Mouse (Mus musculus): ENCODE data around the gene Trio. TPM values are rescaled to one million over a fixed set of nuclear protein-coding genes. Genes with fewer than 3 reads are reported as not detected.

Trio gene
- polyA plus RNA-seq, 1 experiment: 24.7 TPM

GRCm38 (mm10) chr15:27821651-27822364, 203.8 kb downstream of the Trio start:
- Histone ChIP-seq H3K4me1 (ENCODE audit: control insufficient read depth, insufficient read depth, low read length) (peaks cover 1% of the 10 kb centered on the region), H3K4me3 (replicated peaks; ENCODE audit: control insufficient read depth, low read depth, low read length) (no peak overlapping the region), H3K27ac (ENCODE audit: control insufficient read depth, insufficient read depth, low read depth, low read length, poor library complexity) (no peak overlapping the region)
- WGBS: 88% methylated on average over 11 of the region's 11 CpGs
- TF ChIP-seq CTCF (IDR thresholded peaks at IDR 0.05; ENCODE audit: control insufficient read depth, insufficient read depth, low read length) (no peak), POLR2A (IDR thresholded peaks at IDR 0.05; ENCODE audit: borderline replicate concordance, control insufficient read depth, low read depth, low read length) (no peak)

DNA sequence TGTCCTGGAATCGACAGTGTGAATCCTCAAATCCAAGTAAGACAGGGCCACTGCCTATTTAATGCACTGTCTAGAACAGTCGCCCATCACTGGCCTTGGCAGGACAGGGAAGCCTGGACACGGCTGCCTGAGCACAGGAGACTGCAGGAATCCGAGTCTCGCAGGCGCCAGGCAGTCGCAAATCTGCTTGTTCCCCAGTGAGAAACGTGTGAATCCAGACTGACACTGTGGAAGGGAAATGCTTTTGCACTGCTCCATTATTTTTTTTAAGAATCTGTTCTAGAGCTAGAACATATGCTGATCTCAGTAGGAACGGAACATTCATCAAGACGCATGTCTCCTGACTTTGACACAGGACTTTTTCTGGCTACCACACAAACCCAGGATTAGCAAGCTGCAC, 208.6 kb downstream of the Trio start:
- TF ChIP-seq POLR2A (IDR thresholded peaks at IDR 0.05; ENCODE audit: borderline replicate concordance, control insufficient read depth, low read depth, low read length) (no peak), CTCF (IDR thresholded peaks at IDR 0.05; ENCODE audit: control insufficient read depth, insufficient read depth, low read length) (no peak)
- Histone ChIP-seq H3K4me1 (ENCODE audit: control insufficient read depth, insufficient read depth, low read length) (no peaks in the 10 kb centered on the region; the same call in 1 of the 2 replicates), H3K4me3 (replicated peaks; ENCODE audit: control insufficient read depth, low read depth, low read length) (no peak overlapping the region), H3K27ac (ENCODE audit: control insufficient read depth, insufficient read depth, low read depth, low read length, poor library complexity) (no peak overlapping the region)
- 85% methylated on average over 10 of the region's 10 CpGs for WGBS

DNA sequence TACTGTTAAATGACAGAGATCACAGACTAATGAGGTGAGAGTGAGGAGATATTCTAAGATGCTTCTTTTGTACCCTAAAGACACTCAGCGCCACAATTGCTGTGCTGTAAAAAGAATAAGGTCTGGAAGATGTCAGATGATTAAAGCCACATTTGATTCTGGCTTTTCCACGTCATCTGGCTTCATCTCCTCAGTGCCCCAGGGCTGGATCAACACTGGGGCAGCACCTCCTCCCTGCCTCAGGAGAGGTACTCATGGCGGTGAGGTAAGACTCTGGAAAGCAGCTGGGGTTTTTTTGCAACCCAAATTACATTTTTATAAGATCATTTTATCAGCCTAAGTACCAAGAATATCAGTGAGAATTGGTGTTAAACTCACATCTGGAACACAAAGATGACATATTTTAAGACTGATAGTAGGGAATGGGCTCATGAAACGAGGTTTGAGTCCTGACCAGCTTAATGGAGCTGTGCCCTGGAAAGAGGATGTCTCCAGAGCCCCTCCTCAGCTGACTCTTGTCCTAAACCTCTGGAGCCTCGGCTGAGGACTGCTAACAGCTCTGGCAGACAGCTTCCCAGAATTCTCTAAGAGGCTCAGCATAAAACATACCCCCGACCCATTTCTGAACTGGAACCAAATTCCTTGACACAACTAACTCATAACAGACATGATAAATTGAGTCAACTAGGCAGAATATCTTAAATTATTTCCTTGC, 210.8 kb downstream of the Trio start:
- Histone ChIP-seq H3K4me1 (ENCODE audit: control insufficient read depth, insufficient read depth, low read length) (no peaks in the 10 kb centered on the region; the same call in 1 of the 2 replicates), H3K4me3 (replicated peaks; ENCODE audit: control insufficient read depth, low read depth, low read length) (no peak overlapping the region), H3K27ac (ENCODE audit: control insufficient read depth, insufficient read depth, low read depth, low read length, poor library complexity) (no peak overlapping the region)
- TF ChIP-seq POLR2A (IDR thresholded peaks at IDR 0.05; ENCODE audit: borderline replicate concordance, control insufficient read depth, low read depth, low read length): no peak
- TF ChIP-seq CTCF (IDR thresholded peaks at IDR 0.05; ENCODE audit: control insufficient read depth, insufficient read depth, low read length): no peak
- 78% methylated on average over 6 of the region's 6 CpGs for WGBS

DNA sequence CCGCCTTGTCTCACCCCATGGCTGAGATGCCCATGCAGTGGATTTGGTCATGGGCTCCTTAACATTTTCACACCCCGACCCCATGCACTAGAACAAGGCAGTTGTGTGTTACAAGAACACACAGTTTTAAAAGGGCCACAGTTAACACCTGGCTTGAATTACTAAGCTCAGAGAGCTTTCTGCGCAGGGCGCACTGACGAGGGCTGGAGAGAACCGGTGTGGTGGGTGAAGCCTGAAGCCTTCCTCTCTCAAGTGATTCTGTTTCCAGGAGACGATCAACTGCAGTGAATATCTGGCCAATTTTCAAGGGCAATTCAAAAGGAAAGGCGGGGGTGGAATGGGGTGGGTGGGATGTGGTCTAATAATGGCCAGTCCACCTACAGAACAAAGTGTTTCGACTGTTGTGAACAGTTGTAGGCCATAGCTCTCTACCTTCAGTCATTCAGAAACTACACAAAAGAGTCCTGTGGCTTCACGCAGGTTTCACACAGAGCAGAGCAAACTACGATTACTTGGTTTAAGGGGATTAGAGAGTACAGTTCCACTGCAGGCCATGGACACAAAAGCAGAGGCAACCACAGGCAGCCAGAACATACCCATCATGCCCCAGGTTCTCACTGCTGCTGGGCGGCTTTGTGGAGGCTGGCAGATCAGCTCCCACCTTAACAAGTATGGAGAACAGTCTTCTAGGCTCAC, 214.7 kb downstream of the Trio start:
- Histone ChIP-seq H3K4me1 (ENCODE audit: control insufficient read depth, insufficient read depth, low read length) (no peaks in the 10 kb centered on the region), H3K27ac (ENCODE audit: control insufficient read depth, insufficient read depth, low read depth, low read length, poor library complexity) (no peak overlapping the region), H3K4me3 (replicated peaks; ENCODE audit: control insufficient read depth, low read depth, low read length) (no peak overlapping the region)
- TF ChIP-seq POLR2A (IDR thresholded peaks at IDR 0.05; ENCODE audit: borderline replicate concordance, control insufficient read depth, low read depth, low read length) (no peak), CTCF (IDR thresholded peaks at IDR 0.05; ENCODE audit: control insufficient read depth, insufficient read depth, low read length) (no peak)
- 87% methylated on average over 12 of the region's 12 CpGs for WGBS

DNA sequence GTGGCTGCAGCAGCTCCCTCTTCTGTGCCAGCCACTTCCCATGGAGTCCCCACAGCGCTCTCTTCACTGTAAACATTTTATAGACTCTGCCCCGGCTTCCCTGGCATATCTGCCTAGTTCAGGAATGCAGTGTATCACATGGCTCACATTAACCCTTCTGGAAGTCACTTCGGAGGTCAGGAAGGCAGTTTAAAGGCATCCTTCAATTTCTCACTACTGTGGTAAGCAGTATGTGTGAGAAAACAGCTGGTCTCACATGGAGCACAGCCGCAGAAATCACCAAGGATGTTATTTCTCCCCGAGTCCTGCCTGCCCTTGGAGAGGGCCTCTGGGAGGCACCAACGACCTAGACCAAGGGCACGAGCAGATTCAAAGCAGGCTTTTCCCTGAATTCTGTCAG, 215.4 kb downstream of the Trio start:
- H3K4me1 ChIP-seq (ENCODE audit: control insufficient read depth, insufficient read depth, low read length): no peaks in the 10 kb centered on the region
- TF ChIP-seq CTCF (IDR thresholded peaks at IDR 0.05; ENCODE audit: control insufficient read depth, insufficient read depth, low read length) (no peak), POLR2A (IDR thresholded peaks at IDR 0.05; ENCODE audit: borderline replicate concordance, control insufficient read depth, low read depth, low read length) (no peak)
- no peak overlapping the region for H3K27ac ChIP-seq (ENCODE audit: control insufficient read depth, insufficient read depth, low read depth, low read length, poor library complexity)
- 82% methylated on average over 7 of the region's 7 CpGs for WGBS
- H3K4me3 ChIP-seq (replicated peaks; ENCODE audit: control insufficient read depth, low read depth, low read length): no peak overlapping the region

DNA sequence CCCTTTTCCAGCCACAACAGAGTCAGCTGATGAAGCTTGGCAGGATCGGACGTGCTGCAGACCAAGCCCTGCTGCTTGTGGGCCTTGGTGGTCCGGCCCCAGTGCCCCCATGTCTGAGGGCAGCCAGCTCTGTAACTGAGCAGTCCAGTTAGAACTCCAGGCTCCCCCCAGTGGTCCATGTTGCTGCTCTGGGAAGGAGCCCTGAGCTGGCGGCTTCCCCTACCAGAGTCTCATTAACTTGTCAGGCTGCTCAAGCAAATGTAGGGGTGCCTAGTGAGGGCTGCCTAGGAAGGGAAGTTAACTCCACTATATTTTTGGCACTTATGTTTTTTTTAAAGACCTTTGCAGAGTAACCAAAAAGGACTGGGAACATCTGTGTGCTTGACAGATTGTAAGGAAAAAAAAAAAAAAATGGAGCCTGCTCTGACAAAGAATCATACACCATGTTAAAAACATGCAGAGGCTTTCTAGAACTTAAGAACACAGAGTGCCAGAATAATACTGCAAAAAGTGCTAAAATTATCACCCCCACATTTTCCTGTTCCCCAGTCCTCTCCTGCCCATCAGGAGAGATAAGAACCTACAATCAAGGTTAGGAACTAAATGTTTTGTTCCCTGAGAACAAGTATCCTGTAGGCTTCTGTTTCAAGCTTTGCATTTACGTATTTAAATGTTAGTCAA, 216.9 kb downstream of the Trio start:
- H3K4me3 ChIP-seq (replicated peaks; ENCODE audit: control insufficient read depth, low read depth, low read length): no peak overlapping the region
- H3K4me1 ChIP-seq (ENCODE audit: control insufficient read depth, insufficient read depth, low read length): no peaks in the 10 kb centered on the region
- TF ChIP-seq POLR2A (IDR thresholded peaks at IDR 0.05; ENCODE audit: borderline replicate concordance, control insufficient read depth, low read depth, low read length) (no peak), CTCF (IDR thresholded peaks at IDR 0.05; ENCODE audit: control insufficient read depth, insufficient read depth, low read length) (no peak)
- 70% methylated on average over 5 of the region's 5 CpGs for WGBS
- no peak overlapping the region for H3K27ac ChIP-seq (ENCODE audit: control insufficient read depth, insufficient read depth, low read depth, low read length, poor library complexity)

DNA sequence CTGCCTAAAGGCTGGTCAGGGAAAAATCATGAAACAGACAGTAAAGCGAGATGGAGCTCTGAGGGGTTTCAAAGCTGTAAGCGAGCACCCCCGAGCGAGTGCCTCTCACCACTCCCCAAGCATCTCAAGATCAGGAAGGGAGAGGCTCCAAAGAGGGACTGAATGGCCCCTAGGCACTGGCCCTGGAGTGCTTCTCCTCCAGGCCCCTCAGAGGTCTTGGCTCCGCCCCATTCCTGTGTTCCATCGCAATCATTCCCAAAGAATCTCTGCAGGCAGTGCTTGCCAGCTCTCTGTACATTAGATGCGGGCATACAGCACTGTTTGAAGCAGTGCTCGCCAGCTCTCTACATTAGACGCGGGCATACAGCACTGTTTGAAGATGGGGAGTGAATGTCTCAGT, 219.4 kb downstream of the Trio start:
- WGBS: 90% methylated on average over 10 of the region's 10 CpGs
- TF ChIP-seq POLR2A (IDR thresholded peaks at IDR 0.05; ENCODE audit: borderline replicate concordance, control insufficient read depth, low read depth, low read length) (no peak), CTCF (IDR thresholded peaks at IDR 0.05; ENCODE audit: control insufficient read depth, insufficient read depth, low read length) (no peak)
- Histone ChIP-seq H3K4me1 (ENCODE audit: control insufficient read depth, insufficient read depth, low read length) (no peaks in the 10 kb centered on the region), H3K4me3 (replicated peaks; ENCODE audit: control insufficient read depth, low read depth, low read length) (no peak overlapping the region), H3K27ac (ENCODE audit: control insufficient read depth, insufficient read depth, low read depth, low read length, poor library complexity) (no peak overlapping the region)

DNA sequence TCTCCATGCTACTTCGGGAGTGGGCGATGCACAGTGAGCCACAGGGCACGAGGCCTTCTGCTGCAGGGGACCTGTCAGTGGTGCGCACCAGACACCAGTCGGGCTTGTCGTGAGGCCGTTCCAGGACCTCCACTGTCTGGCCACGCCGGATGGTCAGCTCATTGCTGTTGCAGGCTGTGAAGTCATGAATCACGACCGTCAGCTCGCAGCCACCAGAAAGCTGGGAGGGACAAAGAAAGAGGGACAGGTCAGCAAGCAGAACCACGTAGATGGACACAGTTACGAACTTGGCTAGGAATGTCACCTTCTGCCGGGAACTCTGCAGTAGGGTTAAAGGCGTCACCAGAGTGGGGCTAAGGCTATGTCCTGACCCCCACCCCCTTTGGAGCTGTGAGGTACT, 220.0 kb downstream of the Trio start:
- WGBS: 88% methylated on average over 16 of the region's 16 CpGs
- H3K4me1 ChIP-seq (ENCODE audit: control insufficient read depth, insufficient read depth, low read length): no peaks in the 10 kb centered on the region
- no peak overlapping the region for H3K4me3 ChIP-seq (replicated peaks; ENCODE audit: control insufficient read depth, low read depth, low read length)
- H3K27ac ChIP-seq (ENCODE audit: control insufficient read depth, insufficient read depth, low read depth, low read length, poor library complexity): no peak overlapping the region
- TF ChIP-seq CTCF (IDR thresholded peaks at IDR 0.05; ENCODE audit: control insufficient read depth, insufficient read depth, low read length): no peak
- no peak for TF ChIP-seq POLR2A (IDR thresholded peaks at IDR 0.05; ENCODE audit: borderline replicate concordance, control insufficient read depth, low read depth, low read length)
